Mouse (Mus musculus): ENCODE results near the gene Lmln. TPM values are rescaled to one million over a fixed set of nuclear protein-coding genes. Genes with fewer than 3 reads are reported as not detected.

Gene Lmln
- 0.28 and 0.42 TPM in 2 replicates for polyA plus RNA-seq (2012)

GRCm38 (mm10) chr16:33062024-33062681, at the start of gene Lmln:
TSS of gene Lmln (plus strand) at chr16:33062521.
- no peak for TF ChIP-seq GATA1 (IDR thresholded peaks at IDR 0.05; ENCODE audit: low read length)

GRCm38 (mm10) chr16:33013801-33014200, 48.5 kb upstream of the Lmln start:
- no peak for TF ChIP-seq GATA1 (IDR thresholded peaks at IDR 0.05; ENCODE audit: low read length)

DNA sequence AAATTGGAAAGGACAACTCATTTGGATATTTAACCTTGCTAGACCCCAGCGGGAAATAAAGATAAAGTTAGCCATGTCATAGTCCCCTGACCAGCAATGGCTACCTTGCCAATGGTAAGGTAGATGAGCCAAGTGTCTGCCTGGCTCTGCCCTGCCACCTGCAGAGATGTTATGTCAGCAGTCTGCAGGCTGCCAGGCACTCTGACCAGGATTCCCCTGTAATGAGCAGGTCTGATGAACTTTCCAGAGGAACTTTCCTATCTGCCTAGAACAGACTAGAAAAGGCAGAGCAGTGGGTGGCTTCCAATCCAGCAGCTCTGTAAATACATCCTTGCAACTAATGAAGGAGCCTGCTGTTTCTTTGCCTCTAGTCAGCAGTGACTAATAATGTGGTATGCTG, 47.4 kb upstream of the Lmln start:
- no peak for TF ChIP-seq GATA1 (IDR thresholded peaks at IDR 0.05; ENCODE audit: low read length)

GRCm38 (mm10) chr16:33015396-33015907, 46.9 kb upstream of the Lmln start:
- TF ChIP-seq GATA1 (IDR thresholded peaks at IDR 0.05; ENCODE audit: low read length) = no peak

GRCm38 (mm10) chr16:33015986-33016385, 46.3 kb upstream of the Lmln start:
- TF ChIP-seq GATA1 (IDR thresholded peaks at IDR 0.05; ENCODE audit: low read length) = no peak

- no peak for TF ChIP-seq GATA1 (IDR thresholded peaks at IDR 0.05; ENCODE audit: low read length)
Observed at GRCm38 (mm10) chr16:33017677-33018349, 44.5 kb upstream of the Lmln start.

- TF ChIP-seq GATA1 (IDR thresholded peaks at IDR 0.05; ENCODE audit: low read length) = no peak
Observed at GRCm38 (mm10) chr16:33019117-33019770, 43.1 kb upstream of the Lmln start.

DNA sequence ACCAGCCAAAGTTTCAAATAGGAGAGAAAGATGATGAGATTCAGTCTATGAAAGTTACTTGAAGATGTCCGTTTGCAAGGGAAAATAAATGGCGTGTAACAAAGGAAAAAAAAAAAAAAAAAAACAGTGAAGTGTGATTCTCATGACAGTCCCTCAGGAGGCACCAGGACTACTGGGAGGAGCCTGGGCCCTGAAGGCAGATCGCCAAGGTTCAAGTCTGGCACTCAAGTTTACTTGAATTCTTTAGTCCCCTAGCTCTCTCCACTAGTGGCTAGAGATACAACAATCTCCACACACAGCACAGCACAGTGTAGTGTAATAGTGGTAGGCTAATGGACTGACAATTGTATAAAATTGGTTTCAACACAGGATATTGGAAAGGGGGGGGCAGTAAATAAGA, 40.9 kb upstream of the Lmln start:
- TF ChIP-seq GATA1 (IDR thresholded peaks at IDR 0.05; ENCODE audit: low read length) = no peak

GRCm38 (mm10) chr16:33023750-33024149, 38.6 kb upstream of the Lmln start:
- no peak for TF ChIP-seq GATA1 (IDR thresholded peaks at IDR 0.05; ENCODE audit: low read length)

DNA sequence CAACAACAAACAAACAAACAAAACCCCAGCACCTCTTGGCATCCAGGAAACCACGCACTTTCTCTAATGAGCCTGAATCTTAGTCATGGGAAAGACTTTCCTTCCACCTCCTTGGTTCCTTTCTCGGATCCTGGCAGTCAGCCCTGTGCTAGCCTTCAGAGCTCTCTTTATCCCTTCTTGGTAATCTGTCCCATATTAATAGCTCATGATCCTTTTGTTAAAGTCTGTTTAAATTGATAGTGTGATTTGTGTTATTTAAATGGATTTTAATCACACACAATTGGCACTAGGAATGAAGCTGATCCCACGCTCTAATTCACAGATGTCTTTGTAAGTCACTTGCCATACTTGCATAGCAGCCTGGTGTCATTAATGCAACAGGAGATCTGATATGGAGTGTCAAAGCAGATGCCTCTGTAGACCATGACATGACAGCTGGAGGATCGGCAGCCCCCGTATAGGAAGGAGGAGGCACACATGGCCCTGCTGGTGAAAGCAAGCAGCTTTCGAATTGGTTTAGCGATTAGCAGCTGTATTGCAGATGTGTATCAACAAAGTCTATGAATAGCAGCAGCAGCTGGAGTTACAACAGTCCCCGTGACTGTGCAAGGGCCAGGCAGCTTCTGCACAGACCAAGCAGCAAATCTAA, 37.7 kb upstream of the Lmln start:
- TF ChIP-seq GATA1 (IDR thresholded peaks at IDR 0.05; ENCODE audit: low read length) = no peak

- no peak for TF ChIP-seq GATA1 (IDR thresholded peaks at IDR 0.05; ENCODE audit: low read length)
Observed at GRCm38 (mm10) chr16:33026357-33026756, 36.0 kb upstream of the Lmln start.

GRCm38 (mm10) chr16:33036006-33036405, 26.3 kb upstream of the Lmln start:
- TF ChIP-seq GATA1 (IDR thresholded peaks at IDR 0.05; ENCODE audit: low read length) = no peak

- TF ChIP-seq GATA1 (IDR thresholded peaks at IDR 0.05; ENCODE audit: low read length) = no peak
Observed at GRCm38 (mm10) chr16:33042682-33043081, 19.6 kb upstream of the Lmln start.

DNA sequence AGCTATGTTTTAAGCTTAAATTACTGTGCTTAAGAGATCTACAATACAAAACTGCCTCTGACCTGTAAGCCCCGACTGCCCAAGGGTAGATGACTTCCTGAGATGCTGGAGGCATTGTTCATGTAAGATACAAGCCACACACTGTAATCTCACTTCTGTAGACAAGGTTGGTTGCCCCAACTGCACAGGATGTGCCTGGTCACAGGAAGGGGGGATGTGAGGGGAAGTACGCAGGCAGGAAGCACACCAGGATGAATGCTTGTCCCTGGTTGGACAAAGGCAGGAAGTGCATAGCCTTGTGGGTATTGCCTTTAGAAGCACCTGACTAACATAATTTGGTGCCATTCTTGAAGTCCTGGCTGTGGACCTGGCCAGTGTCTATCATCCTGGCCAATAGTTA, 19.1 kb upstream of the Lmln start:
- TF ChIP-seq GATA1 (IDR thresholded peaks at IDR 0.05; ENCODE audit: low read length) = no peak

DNA sequence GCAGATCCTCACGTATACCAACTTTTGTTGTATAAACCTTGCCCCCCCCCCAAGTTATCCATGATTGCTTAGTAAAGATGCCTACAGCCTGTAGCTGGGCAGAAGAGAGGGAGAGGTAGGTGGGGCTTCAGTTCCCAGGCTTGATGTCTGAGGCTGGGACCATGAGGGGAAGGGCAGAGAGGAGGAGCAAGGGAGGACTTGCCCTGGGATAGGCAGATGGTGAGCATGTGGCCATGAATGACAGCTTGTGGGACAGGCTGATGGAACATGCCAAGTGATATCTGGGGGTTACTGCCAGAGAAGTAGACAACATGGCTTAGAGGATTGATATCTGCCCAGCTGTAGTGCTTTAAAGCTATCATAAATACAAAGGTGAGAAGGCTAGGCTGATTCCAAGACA, 14.3 kb upstream of the Lmln start:
- no peak for TF ChIP-seq GATA1 (IDR thresholded peaks at IDR 0.05; ENCODE audit: low read length)

DNA sequence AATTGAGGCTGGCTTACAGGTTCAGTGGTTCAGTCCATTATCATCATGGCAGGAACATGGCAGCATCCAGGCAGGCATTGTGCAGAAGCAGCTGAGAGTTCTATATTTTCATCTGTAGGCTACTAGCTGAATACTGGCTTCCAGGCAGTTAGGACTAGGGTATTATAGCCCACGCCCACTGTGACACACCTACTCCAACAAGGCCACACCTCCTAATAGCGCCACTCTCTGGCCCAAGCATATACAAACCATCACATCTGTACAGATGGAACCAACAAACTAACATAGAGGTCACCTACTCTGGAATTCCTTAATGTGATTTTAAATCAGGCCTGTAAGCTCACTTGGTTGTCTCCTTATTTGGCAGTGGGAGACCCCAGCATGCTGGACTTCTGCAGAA, 13.6 kb upstream of the Lmln start:
- TF ChIP-seq GATA1 (IDR thresholded peaks at IDR 0.05; ENCODE audit: low read length) = no peak

Measured in G1E-ER4 (cell line).